ENCODE assay signal across 8 mouse cellular contexts in genomic region chr6:118594070-118594469, GRCm38 (mm10). TPM values are rescaled to one million over a fixed set of nuclear protein-coding genes. Genes with fewer than 3 reads are reported as not detected.
A peak's percentile ranks its signal among the peaks of the same experiment; 100 is the strongest.
DNase-seq lines count a peak whose midpoint lies in the region; ATAC-seq and TF ChIP-seq lines count a peak whose summit lies in the region.

No protein-coding gene starts in this region.

- ATAC-seq in hematopoietic stem cell, adult 5-6 weeks (replicated peaks in 1 of 2; ENCODE audit: insufficient read depth in 1 of 2, low FRiP score in 2 of 2, low TSS enrichment in 1 of 2, low read depth in 1 of 2, poor library complexity in 2 of 2, severe bottlenecking in 2 of 2), result peak; percentile 25 to 27; a peak in 1 of 4 replicates
- no peak for ATAC-seq in liver, embryonic 15.5 days (ENCODE audit: insufficient read depth)

- H3K4me1 ChIP-seq in testis, adult 2 months (ENCODE audit: control insufficient read depth, insufficient read depth, low read length), result peaks cover 14% of the 10 kb centered on the region
- peaks cover 9% of the 10 kb centered on the region; the same call in 1 of the 2 replicates for H3K4me1 ChIP-seq in liver, embryonic 15.5 days (replicated peaks)

- H3K27ac ChIP-seq in testis, adult 2 months (ENCODE audit: control insufficient read depth, insufficient read depth, low read depth, low read length), result no peak overlapping the region
- no peak overlapping the region for H3K27ac ChIP-seq in liver, embryonic 15.5 days (replicated peaks)

- no peaks in the 10 kb centered on the region for H3K9me3 ChIP-seq in liver, embryonic 15.5 days (replicated peaks)

- no peak for DNase-seq in testis, postnatal 14 days (ENCODE audit: low spot score)
- peak; percentile 19 for DNase-seq in yolk sac, embryonic 10.5 days (ENCODE audit: low spot score)
- no peak for DNase-seq in ovary, postnatal 14 days (ENCODE audit: low spot score)
- no peak for DNase-seq in layer of hippocampus, postnatal 36 days
- no peak for DNase-seq in cerebellum, postnatal 4 days (ENCODE audit: low spot score in 2 of 2)

- peak overlapping the region; percentile 68 for H3K4me2 ChIP-seq in liver, embryonic 15.5 days

- no peak for TF ChIP-seq POLR2A in testis, adult 2 months (IDR thresholded peaks at IDR 0.05; ENCODE audit: control insufficient read depth, low read depth, low read length)

- no peaks in the 10 kb centered on the region for H3K27me3 ChIP-seq in testis, adult 2 months (ENCODE audit: control insufficient read depth, insufficient read depth, low read length)
- H3K27me3 ChIP-seq in liver, embryonic 15.5 days, result peaks cover 52% of the 10 kb centered on the region

- no peaks in the 10 kb centered on the region for H3K36me3 ChIP-seq in testis, adult 2 months (ENCODE audit: control insufficient read depth, insufficient read depth, low read length)
- H3K36me3 ChIP-seq in liver, embryonic 15.5 days (replicated peaks), result no peaks in the 10 kb centered on the region

- TF ChIP-seq CTCF in testis, adult 2 months (IDR thresholded peaks at IDR 0.05; ENCODE audit: control insufficient read depth, insufficient read depth, insufficient replicate concordance, low read depth, low read length), result no peak

- H3K4me3 ChIP-seq in testis, adult 2 months (ENCODE audit: control insufficient read depth, low read depth, low read length), result peak overlapping the region; percentile 80
- H3K4me3 ChIP-seq in liver, embryonic 15.5 days (replicated peaks), result peak overlapping the region; percentile 44; the same call in 1 of the 2 replicates

- WGBS in liver, embryonic 15.5 days (ENCODE audit: insufficient replicate concordance), result 22% methylated on average over 10 of the region's 10 CpGs

- H3K9ac ChIP-seq in liver, embryonic 15.5 days, result no peak overlapping the region

RNA-seq across cellular contexts. Expression of gene Ankrd26, which starts 32.0 kb away (rescaled TPM):
- 0.94 and 1.2 TPM in 2 replicates for polyA plus RNA-seq in testis, adult 2 months (2012; rRNA removed)
- 19.5 and 21.1 TPM in 2 replicates for total RNA-seq in hematopoietic stem cell, adult 5-6 weeks (2017)
- 4.7 and 5.1 TPM in 2 replicates for polyA plus RNA-seq in liver, embryonic 15.5 days (2015; fragmentation: Nextera tagmentation; extraction: Ambion mirVana)
- 10 to 100 TPM in 1 of 2 experiments, 1 to 10 TPM in 1; 9.6 to 11.1 TPM for total RNA-seq in layer of hippocampus, postnatal 36 days (2021)
